Mouse (Mus musculus): ENCODE data around the gene Dusp23.

DNA sequence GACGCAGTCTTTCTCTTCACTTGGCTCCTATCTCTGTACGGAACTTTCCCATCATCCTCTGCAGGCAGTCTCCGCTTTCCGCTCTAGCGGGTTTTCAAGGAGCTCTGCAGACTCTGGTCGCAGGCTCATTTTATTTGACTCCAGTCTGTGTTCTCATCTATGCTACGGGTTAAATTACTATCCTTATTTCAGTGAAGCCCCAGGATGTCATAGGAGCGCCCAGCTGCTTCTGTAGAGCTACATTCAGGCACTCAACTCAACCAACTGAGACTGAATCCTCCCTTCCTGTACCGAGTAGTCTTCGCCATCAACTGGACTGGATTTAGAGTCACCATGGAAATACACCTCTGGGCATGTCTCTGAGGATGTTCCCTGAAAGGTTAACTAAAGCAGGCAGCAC, 18.1 kb downstream of the Dusp23 start:
- TF ChIP-seq POLR2A (IDR thresholded peaks at IDR 0.05; ENCODE audit: control insufficient read depth, low read depth, low read length) (no peak), CTCF (IDR thresholded peaks at IDR 0.05; ENCODE audit: control insufficient read depth, insufficient read depth, insufficient replicate concordance, low read depth, low read length) (no peak)

Data from testis, adult 2 months (tissue).